Mouse (Mus musculus) embryonic facial prominence, embryonic 12.5 days (tissue): ENCODE measurements around the gene Svop. TPM values are rescaled to one million over a fixed set of nuclear protein-coding genes. Genes with fewer than 3 reads are reported as not detected.

Source experiments
- ATAC-seq: fragments of 200-750 bp; cut with Nextera tagmentation; 2 replicates; pipeline ENCODE4 v1.8.0; 2017; ENCODE audit not compliant: insufficient number of reproducible peaks, insufficient read depth, low FRiP score, low TSS enrichment
- H3K27ac ChIP-seq: fragments of 300-500 bp; sonication (generic); 2 replicates; pipeline ENCODE4 v1.5.1; 2016; ENCODE audit warnings: mild to moderate bottlenecking
- H3K27me3 ChIP-seq: fragments of 300-500 bp; sonication (generic); 2 replicates; pipeline ENCODE4 v1.6.1; 2016; ENCODE audit warnings: mild to moderate bottlenecking, moderate library complexity
- H3K36me3 ChIP-seq: fragments of 300-500 bp; sonication (generic); 2 replicates; pipeline ENCODE4 v1.6.1; 2016; ENCODE audit warnings: mild to moderate bottlenecking
- H3K4me1 ChIP-seq: fragments of 300-500 bp; sonication (generic); 2 replicates; pipeline ENCODE4 v1.6.1; 2016
- H3K4me2 ChIP-seq: fragments of 300-500 bp; sonication (generic); replicated peaks from 2 replicates; pipeline ENCODE4 v1.6.1; 2016; ENCODE audit warnings: mild to moderate bottlenecking, moderate library complexity
- H3K4me3 ChIP-seq: fragments of 300-500 bp; sonication (generic); 2 replicates; pipeline ENCODE4 v1.5.1; 2016; ENCODE audit warnings: mild to moderate bottlenecking
- H3K9ac ChIP-seq: fragments of 300-500 bp; sonication (generic); 2 replicates; pipeline ENCODE4 v1.6.1; 2016; ENCODE audit warnings: mild to moderate bottlenecking, moderate library complexity
- H3K9me3 ChIP-seq: fragments of 300-500 bp; sonication (generic); 2 replicates; pipeline ENCODE4 v1.6.1; 2016; ENCODE audit warnings: mild to moderate bottlenecking, moderate library complexity
- WGBS: fragments of 180-500 bp; shearing (Covaris S2); methylation state at CpG from one replicate; pipeline ENCODE4 v1.1.7; 2016; 5-methylcytosine and 5-hydroxymethylcytosine counted together
- polyA plus RNA-seq: library from polyadenylated mRNA; unstranded; fragments of >200 nt; fragmentation: Nextera tagmentation; extraction: Ambion mirVana; gene quantifications from 2 replicates; pipeline ENCODE4 v1.2.1, GENCODE M21; 2016

Svop gene
- polyA plus RNA-seq, 1 experiment from 2014 or later, result 3.3 TPM

DNA sequence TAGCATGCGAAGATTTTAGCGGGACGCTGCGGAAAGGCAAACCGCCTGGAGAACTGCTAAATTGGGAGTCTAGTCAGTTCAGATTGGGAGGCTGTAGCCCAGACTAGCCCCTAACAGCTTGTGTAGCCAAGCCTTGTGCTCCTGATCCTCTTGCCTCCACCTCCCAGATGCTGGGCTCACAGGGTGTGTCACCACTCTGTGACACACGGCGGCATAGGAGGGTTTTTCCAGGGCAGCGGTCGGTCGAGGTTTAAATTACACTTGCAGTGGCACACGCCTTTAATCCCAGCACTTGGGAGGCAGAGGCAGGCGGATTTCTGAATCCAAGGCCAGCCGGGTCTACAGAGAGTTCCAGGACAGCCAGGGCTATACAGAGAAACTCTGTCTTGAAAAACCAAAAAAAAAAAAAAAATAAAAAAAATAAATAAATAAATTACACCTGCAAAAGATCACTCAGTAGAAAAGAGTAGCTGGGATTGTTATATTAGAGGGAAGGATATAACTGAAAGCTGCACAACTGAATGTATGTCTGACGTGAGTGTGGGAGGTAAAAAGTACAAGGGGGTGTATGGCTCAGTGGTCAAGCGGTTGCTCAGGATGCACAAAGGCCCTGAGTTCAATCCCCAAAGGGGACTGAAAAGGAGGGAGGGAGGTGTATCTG is 38.3 kb upstream of the Svop start:
- no peak overlapping the region for H3K27ac ChIP-seq
- H3K4me1 ChIP-seq, result peaks cover 30% of the 10 kb centered on the region
- H3K4me3 ChIP-seq, result peak overlapping the region; percentile 76
- no peak overlapping the region for H3K9ac ChIP-seq
- H3K36me3 ChIP-seq, result peaks cover 14% of the 10 kb centered on the region; the same call in 1 of the 2 replicates
- H3K27me3 ChIP-seq, result no peaks in the 10 kb centered on the region
- ATAC-seq, result no peak
- WGBS, result 75% methylated on average over 15 of the region's 15 CpGs
- H3K9me3 ChIP-seq, result no peaks in the 10 kb centered on the region
- peak overlapping the region; percentile 92 for H3K4me2 ChIP-seq

DNA sequence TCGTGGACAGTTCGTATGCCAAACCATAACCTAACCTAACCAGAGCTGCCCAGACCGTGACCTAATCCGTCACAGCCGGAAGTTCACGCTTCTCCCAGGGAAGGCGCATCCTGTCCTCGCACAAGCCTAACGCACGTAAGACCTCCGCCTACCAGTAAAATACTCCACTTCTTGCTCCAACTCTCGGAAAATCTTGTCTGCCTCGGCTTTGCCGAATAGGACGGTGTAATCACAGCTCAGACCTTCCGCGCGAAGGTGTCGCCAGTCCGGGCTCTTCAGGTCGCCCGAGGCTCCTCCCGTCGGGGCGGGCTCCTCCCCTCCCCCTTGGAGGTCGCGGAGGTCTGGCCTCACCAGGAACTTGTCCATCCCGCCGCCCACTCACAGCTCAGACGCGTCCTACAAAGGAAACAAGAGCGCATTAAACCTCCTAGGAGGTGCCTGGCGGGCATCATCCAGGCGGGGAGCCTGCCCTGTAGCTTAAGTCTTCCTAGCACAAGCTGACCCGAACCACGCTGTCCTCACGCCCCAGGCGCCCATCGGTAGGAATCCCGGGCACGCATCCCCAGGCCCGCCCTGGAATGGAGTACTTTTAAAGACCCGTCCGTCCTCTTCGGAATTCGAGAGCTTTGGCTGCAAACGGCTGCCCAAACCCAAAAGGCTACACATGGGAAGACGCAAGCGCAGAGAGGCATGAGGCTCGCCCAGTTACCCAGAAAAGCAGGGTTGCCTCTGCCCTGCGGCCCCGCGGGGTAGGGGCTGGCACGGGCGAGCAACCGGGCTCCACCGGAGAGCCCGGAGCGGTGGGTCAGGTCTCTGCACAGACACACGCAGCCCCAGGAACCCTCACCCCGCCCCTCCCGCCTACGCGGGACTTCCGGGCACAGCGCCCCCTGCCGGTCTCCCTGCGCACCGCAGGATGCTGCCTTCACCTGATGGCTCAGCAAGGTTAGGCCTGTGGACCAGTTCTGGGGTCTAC is 36.3 kb upstream of the Svop start, which contains the start of gene Alkbh2:
Alkbh2 (minus strand) TSS at position 845 of the 976 bp plus-strand sequence.
- under 1% methylated on average over 69 of the region's 69 CpGs for WGBS
- ATAC-seq, result no peak
- no peaks in the 10 kb centered on the region for H3K27me3 ChIP-seq
- H3K36me3 ChIP-seq, result peaks cover 31% of the 10 kb centered on the region
- peaks cover 17% of the 10 kb centered on the region for H3K4me1 ChIP-seq
- H3K4me3 ChIP-seq, result peak within 1 kb of the TSS; percentile 51
- no peaks in the 10 kb centered on the region for H3K9me3 ChIP-seq
- peak within 1 kb of the TSS; percentile 61 for H3K9ac ChIP-seq
- peak within 1 kb of the TSS; percentile 85 for H3K27ac ChIP-seq
- H3K4me2 ChIP-seq, result peak within 1 kb of the TSS; percentile 76

DNA sequence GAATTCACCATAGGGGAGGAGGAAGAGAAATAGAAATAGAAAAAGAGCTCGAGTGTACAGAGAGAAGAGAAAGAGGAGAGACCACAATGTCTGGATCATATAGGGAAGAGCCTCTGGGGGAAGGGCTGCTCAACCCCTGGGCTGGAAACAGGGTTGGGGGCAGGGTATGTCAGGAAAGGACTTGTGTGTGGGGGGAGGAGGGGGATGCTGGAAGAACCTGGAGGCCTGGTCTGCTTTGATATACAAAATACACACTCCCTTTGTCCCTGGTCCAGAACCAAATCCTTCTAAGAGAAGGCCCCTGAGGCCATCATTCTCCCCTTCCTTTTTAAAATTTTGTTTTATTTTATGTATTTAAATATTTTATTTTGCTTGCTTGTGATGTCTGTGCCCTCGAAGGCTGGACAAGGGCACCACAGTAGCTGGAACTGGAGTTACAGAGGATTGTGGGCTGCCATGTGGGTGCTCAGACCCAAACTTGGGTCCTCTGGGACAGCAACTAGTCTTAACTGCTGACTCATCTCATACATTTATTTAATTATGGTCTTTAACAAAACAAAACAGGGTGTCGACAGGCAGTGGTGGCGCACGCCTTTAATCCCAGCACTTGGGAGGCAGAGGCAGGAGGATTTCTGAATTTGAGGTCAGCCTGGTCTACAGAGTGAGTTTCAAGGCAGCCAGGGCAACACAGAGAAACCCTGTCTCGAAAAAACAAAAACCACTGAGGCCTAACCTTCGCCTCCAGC is 35.3 kb upstream of the Svop start:
- ATAC-seq, result no peak
- peaks cover 41% of the 10 kb centered on the region for H3K36me3 ChIP-seq
- 85% methylated on average over 7 of the region's 7 CpGs for WGBS
- no peaks in the 10 kb centered on the region for H3K9me3 ChIP-seq
- H3K4me2 ChIP-seq, result peak overlapping the region; percentile 76
- H3K9ac ChIP-seq, result no peak overlapping the region
- no peaks in the 10 kb centered on the region for H3K27me3 ChIP-seq
- peaks cover 7% of the 10 kb centered on the region; the same call in 1 of the 2 replicates for H3K4me1 ChIP-seq
- no peak overlapping the region for H3K27ac ChIP-seq
- peak overlapping the region; percentile 51 for H3K4me3 ChIP-seq

- ATAC-seq, result no peak
- Histone ChIP-seq H3K4me1 (0 out of 2 replicates have a peak, but pooled peaks cover 3% of the 10 kb centered on the region), H3K27me3 (no peaks in the 10 kb centered on the region), H3K27ac (no peak overlapping the region), H3K4me3 (no peak overlapping the region), H3K4me2 (no peak overlapping the region), H3K9me3 (no peaks in the 10 kb centered on the region), H3K36me3 (peaks cover 48% of the 10 kb centered on the region), H3K9ac (no peak overlapping the region)
- 93% methylated on average over 3 of the region's 3 CpGs for WGBS
Measured at GRCm38 (mm10) chr5:114126008-114126407, 34.6 kb upstream of the Svop start.

- 82% methylated on average over 4 of the region's 4 CpGs for WGBS
- Histone ChIP-seq H3K27ac (no peak overlapping the region), H3K4me2 (no peak overlapping the region)
Measured at GRCm38 (mm10) chr5:114119806-114120205, 28.4 kb upstream of the Svop start.

GRCm38 (mm10) chr5:114116586-114116985 is 25.2 kb upstream of the Svop start:
- Histone ChIP-seq H3K27me3 (no peaks in the 10 kb centered on the region), H3K4me1 (no peaks in the 10 kb centered on the region), H3K4me3 (no peak overlapping the region), H3K4me2 (no peak overlapping the region), H3K9me3 (no peaks in the 10 kb centered on the region), H3K9ac (no peak overlapping the region), H3K36me3 (peaks cover 94% of the 10 kb centered on the region), H3K27ac (no peak overlapping the region)
- WGBS, result 88% methylated on average over 7 of the region's 7 CpGs
- ATAC-seq, result no peak

More at GRCm38 (mm10) chr5:114119806-114120205, 28.4 kb upstream of the Svop start:
- ATAC-seq, result no peak
- Histone ChIP-seq H3K9ac (no peak overlapping the region), H3K27me3 (no peaks in the 10 kb centered on the region), H3K36me3 (peaks cover 91% of the 10 kb centered on the region), H3K4me3 (no peak overlapping the region), H3K4me1 (no peaks in the 10 kb centered on the region), H3K9me3 (no peaks in the 10 kb centered on the region)

GRCm38 (mm10) chr5:114115030-114115429 is 23.7 kb upstream of the Svop start:
- no peak for ATAC-seq
- no peak overlapping the region for H3K4me2 ChIP-seq
- no peaks in the 10 kb centered on the region for H3K27me3 ChIP-seq
- H3K36me3 ChIP-seq, result peaks cover 94% of the 10 kb centered on the region
- H3K9ac ChIP-seq, result no peak overlapping the region
- H3K9me3 ChIP-seq, result no peaks in the 10 kb centered on the region
- 76% methylated on average over 5 of the region's 5 CpGs for WGBS
- H3K27ac ChIP-seq, result no peak overlapping the region
- no peak overlapping the region for H3K4me3 ChIP-seq
- no peaks in the 10 kb centered on the region for H3K4me1 ChIP-seq

GRCm38 (mm10) chr5:114113334-114113733 is 22.0 kb upstream of the Svop start:
- Histone ChIP-seq H3K4me1 (no peaks in the 10 kb centered on the region), H3K9ac (no peak overlapping the region), H3K36me3 (peaks cover 95% of the 10 kb centered on the region), H3K4me3 (no peak overlapping the region), H3K9me3 (no peaks in the 10 kb centered on the region), H3K27me3 (no peaks in the 10 kb centered on the region), H3K4me2 (no peak overlapping the region), H3K27ac (no peak overlapping the region)
- no peak for ATAC-seq
- 83% methylated on average over 6 of the region's 6 CpGs for WGBS

- no peak for ATAC-seq
- H3K4me1 ChIP-seq, result peaks cover 4% of the 10 kb centered on the region; the same call in 1 of the 2 replicates
- no peaks in the 10 kb centered on the region for H3K9me3 ChIP-seq
- no peak overlapping the region for H3K4me3 ChIP-seq
- no peaks in the 10 kb centered on the region for H3K27me3 ChIP-seq
- no peak overlapping the region for H3K4me2 ChIP-seq
- H3K27ac ChIP-seq, result no peak overlapping the region
- peaks cover 72% of the 10 kb centered on the region for H3K36me3 ChIP-seq
- WGBS, result 86% methylated on average over 16 of the region's 16 CpGs
- no peak overlapping the region for H3K9ac ChIP-seq
Measured at GRCm38 (mm10) chr5:114106391-114106935, 15.1 kb upstream of the Svop start.

DNA sequence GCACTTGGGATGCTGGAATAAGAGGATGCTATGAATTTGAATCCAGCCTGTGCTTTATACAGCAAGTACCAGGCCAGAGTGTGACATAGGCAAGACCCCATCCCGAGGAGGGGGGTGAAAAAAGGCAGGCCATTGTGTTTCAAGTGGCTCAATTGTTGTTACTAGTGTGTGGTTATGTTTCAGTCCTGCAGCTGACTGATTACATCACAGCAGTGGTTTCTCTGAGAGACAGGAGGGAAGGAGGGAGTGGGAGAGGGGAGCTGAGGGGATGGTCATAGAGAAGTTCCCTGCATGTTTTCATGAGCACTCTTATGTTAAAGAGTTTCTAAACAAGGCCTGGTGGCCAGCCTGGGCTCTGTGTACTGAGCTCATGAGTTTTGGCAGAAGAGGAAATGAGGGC is 11.4 kb upstream of the Svop start:
- H3K36me3 ChIP-seq, result peaks cover 36% of the 10 kb centered on the region

GRCm38 (mm10) chr5:114101873-114102272 is 10.5 kb upstream of the Svop start:
- Histone ChIP-seq H3K27me3 (no peaks in the 10 kb centered on the region), H3K4me1 (peaks cover 15% of the 10 kb centered on the region), H3K9ac (no peak overlapping the region), H3K27ac (no peak overlapping the region), H3K4me2 (no peak overlapping the region), H3K36me3 (peaks cover 34% of the 10 kb centered on the region), H3K9me3 (no peaks in the 10 kb centered on the region), H3K4me3 (no peak overlapping the region)
- WGBS, result 82% methylated on average over 4 of the region's 4 CpGs
- ATAC-seq, result no peak

More for the DNA sequence above, 11.4 kb upstream of the Svop start:
- H3K4me1 ChIP-seq, result peaks cover 15% of the 10 kb centered on the region
- no peak for ATAC-seq
- H3K9ac ChIP-seq, result no peak overlapping the region
- H3K9me3 ChIP-seq, result no peaks in the 10 kb centered on the region
- no peaks in the 10 kb centered on the region for H3K27me3 ChIP-seq
- H3K4me2 ChIP-seq, result no peak overlapping the region
- H3K4me3 ChIP-seq, result no peak overlapping the region
- no peak overlapping the region for H3K27ac ChIP-seq
- WGBS, result 86% methylated on average over 1 of the region's 1 CpGs
